Mouse (Mus musculus): Measurements from ENCODE around the gene Ppm1a. TPM values are rescaled to one million over a fixed set of nuclear protein-coding genes. Genes with fewer than 3 reads are reported as not detected.

Gene Ppm1a
- polyA plus RNA-seq, 1 experiment from 2014 or later, result 57.8 TPM

- DNase-seq (ENCODE audit: low spot score), result no peak
- Histone ChIP-seq H3K27ac (replicated peaks) (no peak overlapping the region), H3K27me3 (replicated peaks; ENCODE audit: low read depth, poor library complexity, severe bottlenecking) (no peaks in the 10 kb centered on the region), H3K4me1 (0 out of 2 replicates have a peak, but pooled peaks cover 3% of the 10 kb centered on the region), H3K4me3 (no peak overlapping the region), H3K9me3 (no peaks in the 10 kb centered on the region), H3K36me3 (replicated peaks) (no peaks in the 10 kb centered on the region)
- WGBS, result 61% methylated on average over 14 of the region's 14 CpGs
Measured at GRCm38 (mm10) chr12:72745486-72745885, 11.8 kb upstream of the Ppm1a start.

- no peak overlapping the region for H3K27ac ChIP-seq (replicated peaks)
- 76% methylated on average over 4 of the region's 4 CpGs for WGBS
- H3K36me3 ChIP-seq (replicated peaks), result no peaks in the 10 kb centered on the region
- 0 out of 2 replicates have a peak, but pooled peaks cover 3% of the 10 kb centered on the region for H3K4me1 ChIP-seq
- DNase-seq (ENCODE audit: low spot score), result no peak
- no peak overlapping the region for H3K4me3 ChIP-seq
- no peaks in the 10 kb centered on the region for H3K27me3 ChIP-seq (replicated peaks; ENCODE audit: low read depth, poor library complexity, severe bottlenecking)
- H3K9me3 ChIP-seq, result no peaks in the 10 kb centered on the region
Measured at GRCm38 (mm10) chr12:72748341-72748740, 8.9 kb upstream of the Ppm1a start.

DNA sequence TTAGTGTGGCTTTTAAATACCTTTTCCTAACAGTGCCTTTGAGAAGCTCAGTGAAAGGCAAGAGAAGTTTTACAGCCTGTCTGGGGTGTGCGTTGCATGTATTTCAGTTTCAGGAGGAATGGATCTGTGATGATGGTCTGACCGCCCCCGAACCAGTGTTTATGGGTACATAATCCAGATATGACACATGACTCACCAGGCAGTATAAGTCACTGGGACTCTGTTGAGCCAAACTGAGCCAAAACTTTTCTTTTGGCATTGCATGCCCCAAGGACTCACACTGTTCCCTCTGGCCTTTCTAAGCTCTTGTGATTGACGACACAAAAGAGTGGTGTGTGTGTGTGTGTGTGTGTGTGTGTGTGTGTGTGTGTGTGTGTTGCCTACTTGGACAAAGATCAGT is 8.4 kb upstream of the Ppm1a start:
- 87% methylated on average over 4 of the region's 4 CpGs for WGBS
- H3K4me1 ChIP-seq, result 0 out of 2 replicates have a peak, but pooled peaks cover 2% of the 10 kb centered on the region

GRCm38 (mm10) chr12:72749500-72749899 is 7.8 kb upstream of the Ppm1a start:
- Histone ChIP-seq H3K4me3 (no peak overlapping the region), H3K27ac (replicated peaks) (no peak overlapping the region), H3K27me3 (replicated peaks; ENCODE audit: low read depth, poor library complexity, severe bottlenecking) (no peaks in the 10 kb centered on the region), H3K4me1 (no peaks in the 10 kb centered on the region), H3K9me3 (no peaks in the 10 kb centered on the region), H3K36me3 (replicated peaks) (no peaks in the 10 kb centered on the region)
- no peak for DNase-seq (ENCODE audit: low spot score)
- WGBS, result 89% methylated on average over 2 of the region's 2 CpGs

More for the DNA sequence above, 8.4 kb upstream of the Ppm1a start:
- H3K36me3 ChIP-seq (replicated peaks), result no peaks in the 10 kb centered on the region
- H3K27me3 ChIP-seq (replicated peaks; ENCODE audit: low read depth, poor library complexity, severe bottlenecking), result no peaks in the 10 kb centered on the region
- no peak overlapping the region for H3K27ac ChIP-seq (replicated peaks)
- no peak for DNase-seq (ENCODE audit: low spot score)
- H3K4me3 ChIP-seq, result no peak overlapping the region
- no peaks in the 10 kb centered on the region for H3K9me3 ChIP-seq

DNA sequence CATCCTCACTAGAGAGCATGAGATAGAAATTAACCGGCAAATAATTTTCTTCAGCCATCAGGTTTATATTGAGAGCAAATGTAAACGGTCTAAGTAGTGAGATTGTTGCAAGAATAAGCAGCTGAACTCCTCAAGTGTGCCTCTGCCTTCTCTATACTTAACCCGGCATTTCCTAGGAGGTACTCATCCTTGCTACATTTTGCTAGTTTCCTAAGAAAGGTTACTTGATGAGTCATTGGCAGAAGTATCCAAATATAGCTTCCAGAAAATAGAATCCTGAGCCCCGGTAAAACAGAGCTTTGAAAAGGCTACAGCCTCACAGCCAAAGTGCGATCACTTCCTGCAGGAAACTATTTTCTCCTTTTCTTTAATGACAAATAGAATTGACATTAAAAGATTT is 7.2 kb upstream of the Ppm1a start:
- Histone ChIP-seq H3K27me3 (replicated peaks; ENCODE audit: low read depth, poor library complexity, severe bottlenecking) (no peaks in the 10 kb centered on the region), H3K4me3 (no peak overlapping the region), H3K9me3 (no peaks in the 10 kb centered on the region), H3K27ac (replicated peaks) (no peak overlapping the region), H3K36me3 (replicated peaks) (no peaks in the 10 kb centered on the region), H3K4me1 (no peaks in the 10 kb centered on the region)
- WGBS, result 84% methylated on average over 5 of the region's 5 CpGs
- no peak for DNase-seq (ENCODE audit: low spot score)

- H3K27me3 ChIP-seq (replicated peaks; ENCODE audit: low read depth, poor library complexity, severe bottlenecking), result no peaks in the 10 kb centered on the region
- H3K27ac ChIP-seq (replicated peaks), result no peak overlapping the region
- no peaks in the 10 kb centered on the region for H3K36me3 ChIP-seq (replicated peaks)
- no peak overlapping the region for H3K4me3 ChIP-seq
- H3K4me1 ChIP-seq, result peaks cover 3% of the 10 kb centered on the region; the same call in 1 of the 2 replicates
- no peak for DNase-seq (ENCODE audit: low spot score)
- H3K9me3 ChIP-seq, result no peaks in the 10 kb centered on the region
- WGBS, result 90% methylated on average over 2 of the region's 2 CpGs
Measured at GRCm38 (mm10) chr12:72750606-72751005, 6.6 kb upstream of the Ppm1a start.

DNA sequence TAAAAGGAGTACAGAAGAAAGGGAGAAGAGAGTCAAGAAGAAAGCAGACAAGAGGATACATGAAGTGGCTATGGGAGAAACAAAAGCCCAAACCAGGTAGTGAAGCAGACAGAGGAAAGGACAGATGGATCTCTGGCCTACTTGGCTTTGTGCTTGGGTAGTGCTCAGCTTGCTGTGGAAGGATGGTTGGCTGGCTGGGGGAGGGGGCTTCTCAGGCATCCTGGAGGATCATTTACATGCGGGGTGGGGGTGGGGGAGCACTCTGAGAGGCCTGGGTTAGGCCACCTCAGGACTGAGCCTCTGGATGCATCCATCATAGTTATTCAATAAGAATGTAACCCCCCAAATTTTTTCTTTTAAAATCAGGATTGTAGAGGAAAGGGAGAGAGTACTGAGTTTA is 341 bp downstream of the Ppm1a start:
- 3% methylated on average over 1 of the region's 1 CpGs for WGBS
- DNase-seq (ENCODE audit: low spot score), result peak; percentile 80
- H3K27me3 ChIP-seq (replicated peaks; ENCODE audit: low read depth, poor library complexity, severe bottlenecking), result no peaks in the 10 kb centered on the region

GRCm38 (mm10) chr12:72759956-72760355 is 2.7 kb downstream of the Ppm1a start:
- H3K4me1 ChIP-seq, result peaks cover 56% of the 10 kb centered on the region
- peak overlapping the region; percentile 99 for H3K27ac ChIP-seq (replicated peaks)
- H3K4me3 ChIP-seq, result peak overlapping the region; percentile 91
- H3K9me3 ChIP-seq, result no peaks in the 10 kb centered on the region
- no peaks in the 10 kb centered on the region for H3K27me3 ChIP-seq (replicated peaks; ENCODE audit: low read depth, poor library complexity, severe bottlenecking)
- no peak for DNase-seq (ENCODE audit: low spot score)
- H3K36me3 ChIP-seq (replicated peaks), result no peaks in the 10 kb centered on the region
- WGBS, result 17% methylated on average over 7 of the region's 7 CpGs

More for the DNA sequence above, 341 bp downstream of the Ppm1a start:
- H3K27ac ChIP-seq (replicated peaks), result peak overlapping the region; percentile 83
- H3K9me3 ChIP-seq, result no peaks in the 10 kb centered on the region
- peaks cover 42% of the 10 kb centered on the region for H3K4me1 ChIP-seq
- H3K36me3 ChIP-seq (replicated peaks), result no peaks in the 10 kb centered on the region
- peak overlapping the region; percentile 34; the same call in 1 of the 2 replicates for H3K4me3 ChIP-seq

GRCm38 (mm10) chr12:72760376-72761229 is 3.3 kb downstream of the Ppm1a start:
- Histone ChIP-seq H3K4me1 (peaks cover 53% of the 10 kb centered on the region), H3K9me3 (no peaks in the 10 kb centered on the region), H3K36me3 (replicated peaks) (no peaks in the 10 kb centered on the region), H3K27ac (replicated peaks) (peak overlapping the region; percentile 99), H3K27me3 (replicated peaks; ENCODE audit: low read depth, poor library complexity, severe bottlenecking) (no peaks in the 10 kb centered on the region), H3K4me3 (peak overlapping the region; percentile 91)
- WGBS, result under 1% methylated on average over 77 of the region's 78 CpGs
- peak; percentile 97 for DNase-seq (ENCODE audit: low spot score)

- no peak for DNase-seq (ENCODE audit: low spot score)
- WGBS, result under 1% methylated on average over 70 of the region's 71 CpGs
Measured at GRCm38 (mm10) chr12:72761230-72761648, 4.0 kb downstream of the Ppm1a start.

GRCm38 (mm10) chr12:72761649-72762261 is 4.5 kb downstream of the Ppm1a start:
- DNase-seq (ENCODE audit: low spot score), result peak; percentile 87
- Histone ChIP-seq H3K27me3 (replicated peaks; ENCODE audit: low read depth, poor library complexity, severe bottlenecking) (no peaks in the 10 kb centered on the region), H3K36me3 (replicated peaks) (no peaks in the 10 kb centered on the region), H3K4me3 (peak overlapping the region; percentile 91), H3K4me1 (peaks cover 41% of the 10 kb centered on the region), H3K9me3 (no peaks in the 10 kb centered on the region), H3K27ac (replicated peaks) (peak overlapping the region; percentile 99)
- WGBS, result 2% methylated on average over 43 of the region's 43 CpGs

More at GRCm38 (mm10) chr12:72761230-72761648, 4.0 kb downstream of the Ppm1a start:
- Histone ChIP-seq H3K4me3 (peak overlapping the region; percentile 91), H3K36me3 (replicated peaks) (no peaks in the 10 kb centered on the region), H3K9me3 (no peaks in the 10 kb centered on the region), H3K27ac (replicated peaks) (peak overlapping the region; percentile 99), H3K27me3 (replicated peaks; ENCODE audit: low read depth, poor library complexity, severe bottlenecking) (no peaks in the 10 kb centered on the region), H3K4me1 (peaks cover 46% of the 10 kb centered on the region)

DNA sequence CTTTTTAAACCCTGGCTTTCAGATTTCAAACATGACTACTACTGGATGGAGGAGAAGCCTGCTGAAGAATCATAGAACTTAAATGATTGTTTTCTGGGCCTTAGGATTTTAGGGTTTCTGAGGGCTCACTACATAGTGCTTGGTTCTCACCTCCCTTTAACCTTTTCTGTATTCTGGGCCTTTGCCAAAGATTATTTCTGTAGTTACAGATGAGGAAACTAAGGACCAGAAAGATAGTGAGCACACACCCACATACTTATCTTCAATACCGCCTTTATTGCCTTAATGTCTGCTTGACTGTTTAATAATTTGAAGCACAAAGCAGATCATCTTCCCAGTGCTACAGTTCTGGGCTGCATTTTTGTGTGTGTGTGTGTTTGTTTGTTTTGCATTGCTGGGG is 5.2 kb downstream of the Ppm1a start:
- H3K27ac ChIP-seq (replicated peaks), result peak overlapping the region; percentile 99
- DNase-seq (ENCODE audit: low spot score), result no peak
- no peaks in the 10 kb centered on the region for H3K27me3 ChIP-seq (replicated peaks; ENCODE audit: low read depth, poor library complexity, severe bottlenecking)
- 57% methylated on average over 1 of the region's 1 CpGs for WGBS
- H3K4me3 ChIP-seq, result peak overlapping the region; percentile 91
- peaks cover 34% of the 10 kb centered on the region for H3K4me1 ChIP-seq
- H3K36me3 ChIP-seq (replicated peaks), result no peaks in the 10 kb centered on the region
- H3K9me3 ChIP-seq, result no peaks in the 10 kb centered on the region

Data from embryonic facial prominence, embryonic 10.5 days (tissue).